Mouse (Mus musculus): ENCODE results near the gene Id1.

DNA sequence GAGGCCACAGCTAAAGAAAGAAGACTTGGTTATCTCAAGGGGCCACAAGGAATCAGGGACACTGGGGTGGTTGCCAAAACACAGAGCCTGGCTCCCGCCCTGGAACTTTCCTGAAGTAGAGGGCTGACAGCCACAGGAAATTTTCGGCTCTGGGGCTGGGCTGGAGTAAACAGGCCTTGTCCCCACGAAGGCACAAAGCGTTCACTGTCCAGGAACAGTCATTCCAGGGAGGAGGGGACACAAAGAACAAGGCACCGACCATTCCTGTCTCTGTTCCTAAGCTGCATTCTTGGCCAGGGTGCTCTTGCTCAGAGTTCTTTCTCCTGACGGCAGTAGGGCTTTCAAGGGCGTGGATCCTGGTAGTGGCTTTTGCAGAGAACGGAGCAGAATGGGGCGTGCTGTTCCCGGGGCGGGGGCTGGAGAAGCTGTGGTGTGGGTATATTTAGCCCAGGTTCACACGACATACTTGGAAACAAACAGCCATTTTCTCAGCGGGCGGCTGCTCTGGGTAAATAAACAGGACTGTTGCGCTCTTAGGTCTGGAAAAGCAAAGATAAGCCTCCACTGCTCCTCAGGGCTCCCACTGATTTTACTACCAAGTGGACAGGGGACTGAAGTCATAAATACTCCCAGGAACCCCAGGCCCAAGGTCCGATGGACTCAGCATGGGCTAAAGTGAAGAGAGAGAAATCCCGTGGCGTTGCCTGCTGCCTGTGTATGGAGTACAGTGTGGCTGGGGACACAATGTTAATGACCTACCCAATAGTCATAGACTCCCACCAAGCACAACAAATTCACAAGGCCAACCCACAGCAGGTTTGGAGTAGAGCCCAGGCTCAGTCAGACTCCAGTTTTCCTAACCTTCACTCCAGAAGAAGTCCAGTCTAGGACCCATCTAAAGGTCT lies 49.6 kb downstream of the Id1 start:
- TF ChIP-seq CTCF (IDR thresholded peaks at IDR 0.05; ENCODE audit: low read depth, low read length) (no peak), POLR2A (IDR thresholded peaks at IDR 0.05; ENCODE audit: borderline replicate concordance, low read depth, low read length) (no peak)
